Mouse (Mus musculus) lung, postnatal 14 days (tissue): ENCODE measurements at regions not wholly inside any gene's neighbourhood (a gene's known extent, or its start where the extent isn't known, plus 50 kb on each side); places are given as distances from the start of the nearest gene placed in this dataset.
A peak's percentile ranks its signal among the peaks of the same experiment; 100 is the strongest.
"Not testable (repeated sequence)": the region's sequence is repeated elsewhere in the genome, so short reads cannot be mapped to it uniquely, and the experiment has no call there.

Experiments used
- DNase-seq: peaks from one replicate; pipeline ENCODE4 v3.0.0; 2021

GRCm38 (mm10) chr12:80055894-80056293 is 56.9 kb downstream of the Zfp36l1 start:
- not testable (repeated sequence) for DNase-seq

- DNase-seq = no peak
These were observed 57.4 kb downstream of the Zfp36l1 start for GRCm38 (mm10) chr12:80055394-80055793.

- no peak for DNase-seq
These were observed 58.2 kb downstream of the Zfp36l1 start for GRCm38 (mm10) chr12:80054655-80055037.

GRCm38 (mm10) chr12:80053902-80054654 is 58.7 kb downstream of the Zfp36l1 start:
- DNase-seq = no peak

GRCm38 (mm10) chr12:80048215-80048979 is 64.4 kb downstream of the Zfp36l1 start:
- peak; percentile 32 for DNase-seq

GRCm38 (mm10) chr12:80046625-80047303 is 66.0 kb downstream of the Zfp36l1 start:
- peak; percentile 33 for DNase-seq

GRCm38 (mm10) chr12:80041510-80042324 is 71.1 kb downstream of the Zfp36l1 start:
- DNase-seq = no peak

- no peak for DNase-seq
These were observed 71.8 kb downstream of the Zfp36l1 start for GRCm38 (mm10) chr12:80041012-80041411.

GRCm38 (mm10) chr12:80040233-80040632 is 72.6 kb downstream of the Zfp36l1 start:
- no peak for DNase-seq

- no peak for DNase-seq
These were observed 73.7 kb downstream of the Zfp36l1 start for GRCm38 (mm10) chr12:80039150-80039549.

- no peak for DNase-seq
These were observed 77.1 kb downstream of the Zfp36l1 start for GRCm38 (mm10) chr12:80035500-80036271.

- DNase-seq = no peak
These were observed 77.8 kb downstream of the Zfp36l1 start for GRCm38 (mm10) chr12:80034963-80035411.

- DNase-seq = no peak
These were observed 78.7 kb downstream of the Zfp36l1 start for GRCm38 (mm10) chr12:80034100-80034499.

- no peak for DNase-seq
These were observed 80.3 kb downstream of the Zfp36l1 start for GRCm38 (mm10) chr12:80032520-80032919.

- DNase-seq = no peak
These were observed 84.5 kb downstream of the Zfp36l1 start for GRCm38 (mm10) chr12:80028301-80028700.

GRCm38 (mm10) chr12:80023107-80024078 is 89.4 kb downstream of the Zfp36l1 start:
- DNase-seq = no peak

GRCm38 (mm10) chr12:80022181-80023106 is 90.4 kb downstream of the Zfp36l1 start:
- no peak for DNase-seq

GRCm38 (mm10) chr12:80021030-80021473 is 91.8 kb downstream of the Zfp36l1 start:
- DNase-seq = no peak

GRCm38 (mm10) chr12:80018086-80018485 is 94.7 kb downstream of the Zfp36l1 start:
- peak; percentile 59 for DNase-seq
